Mouse (Mus musculus) G1E (cell line): Measurements from ENCODE around the gene Lias.

Source experiments
- CTCF ChIP-seq: IDR thresholded peaks from 2 replicates; pipeline ENCODE4 v1.5.1; 2012; ENCODE audit warnings: low read depth, low read length, inconsistent platforms, mixed read lengths
- GATA1 ChIP-seq: IDR thresholded peaks from 2 replicates; pipeline ENCODE4 v1.6.1; 2012; ENCODE audit warnings: borderline replicate concordance, low read length, inconsistent platforms, mixed read lengths

DNA sequence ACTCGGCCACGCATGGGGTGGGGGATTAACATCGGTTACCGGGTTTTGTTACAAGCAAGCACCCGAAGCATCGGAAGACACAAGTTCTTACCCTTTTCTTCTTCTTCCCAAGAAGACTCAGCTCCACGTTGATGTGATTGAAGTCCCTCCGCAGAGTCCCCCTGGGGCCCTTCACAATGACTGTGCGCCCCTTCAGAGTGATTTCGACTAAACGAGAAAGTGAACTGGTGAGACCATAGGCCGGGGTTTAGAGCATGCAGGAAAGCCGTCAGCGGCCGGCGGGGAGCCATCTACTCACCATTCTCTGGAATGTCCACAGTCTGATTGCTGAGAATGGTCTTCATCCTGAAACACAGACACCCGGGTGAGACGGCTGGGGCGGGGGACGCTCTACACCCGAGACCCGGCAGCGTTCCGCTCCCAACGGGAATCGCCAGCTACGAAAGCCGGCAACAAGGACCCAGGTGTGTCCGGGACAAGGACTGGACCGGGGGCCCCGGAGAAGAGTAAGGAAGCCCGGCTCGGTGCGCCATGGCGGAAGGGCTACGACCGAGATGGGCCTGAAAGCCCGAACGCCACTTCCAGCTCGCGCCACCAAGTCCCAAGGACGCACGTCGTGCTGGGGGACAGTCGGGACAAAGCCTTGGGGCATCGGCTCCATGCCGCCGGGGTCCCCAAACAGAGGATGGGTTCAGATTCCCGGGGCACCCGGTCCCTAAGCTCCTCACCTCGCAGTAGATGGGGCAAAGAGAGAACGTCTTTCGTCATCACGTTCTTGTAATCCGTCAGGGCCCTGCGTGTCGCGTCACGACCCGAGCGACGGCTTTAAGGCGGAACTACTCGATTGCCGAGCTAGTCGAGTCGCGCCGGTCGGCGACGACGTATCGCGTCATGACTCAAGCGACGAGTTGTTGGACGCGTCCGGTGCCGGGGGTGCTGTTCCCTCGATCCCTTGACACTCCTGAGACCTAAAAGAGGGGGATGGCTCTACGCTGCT lies at the start of gene Lias, which contains the start of gene Rpl9:
- no peak for TF ChIP-seq CTCF
- TF ChIP-seq GATA1: no peak
